Mouse (Mus musculus): ENCODE results near the gene Ten1. TPM values are rescaled to one million over a fixed set of nuclear protein-coding genes. Genes with fewer than 3 reads are reported as not detected.
A peak's percentile ranks its signal among the peaks of the same experiment; 100 is the strongest.

Ten1 gene
- polyA plus RNA-seq, 1 experiment from 2014 or later = 75.6 TPM

- peaks cover 5% of the 10 kb centered on the region; the same call in 1 of the 2 replicates for H3K36me3 ChIP-seq
- H3K27ac ChIP-seq = peak overlapping the region; percentile 80
- no peak overlapping the region for H3K4me2 ChIP-seq
- peaks cover 36% of the 10 kb centered on the region for H3K27me3 ChIP-seq
- no peak overlapping the region for H3K9ac ChIP-seq
- H3K9me3 ChIP-seq (replicated peaks) = no peaks in the 10 kb centered on the region
- peak; percentile 60; the same call in 1 of the 2 replicates for ATAC-seq (replicated peaks; ENCODE audit: low FRiP score)
- H3K4me1 ChIP-seq = peaks cover 40% of the 10 kb centered on the region
- 46% methylated on average over 7 of the region's 7 CpGs for WGBS
- no peak overlapping the region for H3K4me3 ChIP-seq (replicated peaks)
Observed at GRCm38 (mm10) chr11:116218737-116219400, 20.2 kb downstream of the Ten1 start.

GRCm38 (mm10) chr11:116219885-116220284 lies 21.2 kb downstream of the Ten1 start:
- H3K4me1 ChIP-seq = peaks cover 40% of the 10 kb centered on the region
- no peaks in the 10 kb centered on the region for H3K9me3 ChIP-seq (replicated peaks)
- peak overlapping the region; percentile 80; the same call in 1 of the 2 replicates for H3K27ac ChIP-seq
- no peak overlapping the region for H3K4me3 ChIP-seq (replicated peaks)
- peaks cover 44% of the 10 kb centered on the region for H3K27me3 ChIP-seq
- WGBS = 14% methylated on average over 4 of the region's 4 CpGs
- H3K9ac ChIP-seq = no peak overlapping the region
- ATAC-seq (replicated peaks; ENCODE audit: low FRiP score) = no peak
- H3K36me3 ChIP-seq = peaks cover 9% of the 10 kb centered on the region
- no peak overlapping the region for H3K4me2 ChIP-seq

- H3K4me2 ChIP-seq = peak overlapping the region; percentile 74
- H3K36me3 ChIP-seq = peaks cover 15% of the 10 kb centered on the region
- peak overlapping the region; percentile 41 for H3K4me3 ChIP-seq (replicated peaks)
- peaks cover 47% of the 10 kb centered on the region for H3K27me3 ChIP-seq
- peaks cover 40% of the 10 kb centered on the region for H3K4me1 ChIP-seq
- peak overlapping the region; percentile 25 for H3K9ac ChIP-seq
- H3K9me3 ChIP-seq (replicated peaks) = no peaks in the 10 kb centered on the region
- no peak for ATAC-seq (replicated peaks; ENCODE audit: low FRiP score)
- no peak overlapping the region for H3K27ac ChIP-seq
- WGBS = 9% methylated on average over 53 of the region's 53 CpGs
Observed at GRCm38 (mm10) chr11:116221931-116222739, 23.5 kb downstream of the Ten1 start.

GRCm38 (mm10) chr11:116222740-116223059 lies 24.0 kb downstream of the Ten1 start:
- Histone ChIP-seq H3K27me3 (peaks cover 47% of the 10 kb centered on the region), H3K9ac (peak overlapping the region; percentile 25)

GRCm38 (mm10) chr11:116226414-116226813 lies 27.8 kb downstream of the Ten1 start:
- Histone ChIP-seq H3K4me3 (replicated peaks) (no peak overlapping the region), H3K27me3 (peaks cover 35% of the 10 kb centered on the region), H3K27ac (no peak overlapping the region), H3K36me3 (peaks cover 10% of the 10 kb centered on the region; the same call in 1 of the 2 replicates), H3K9me3 (replicated peaks) (no peaks in the 10 kb centered on the region), H3K4me2 (no peak overlapping the region), H3K9ac (no peak overlapping the region), H3K4me1 (peaks cover 23% of the 10 kb centered on the region)
- ATAC-seq (replicated peaks; ENCODE audit: low FRiP score) = no peak
- 0% methylated on average over 2 of the region's 2 CpGs for WGBS

More at GRCm38 (mm10) chr11:116222740-116223059, 24.0 kb downstream of the Ten1 start:
- Histone ChIP-seq H3K36me3 (peaks cover 15% of the 10 kb centered on the region), H3K4me1 (peaks cover 40% of the 10 kb centered on the region), H3K4me2 (peak overlapping the region; percentile 74), H3K4me3 (replicated peaks) (peak overlapping the region; percentile 41), H3K27ac (no peak overlapping the region), H3K9me3 (replicated peaks) (no peaks in the 10 kb centered on the region)
- ATAC-seq (replicated peaks; ENCODE audit: low FRiP score) = no peak
- WGBS = 9% methylated on average over 23 of the region's 23 CpGs

GRCm38 (mm10) chr11:116228699-116229098 lies 30.0 kb downstream of the Ten1 start:
- Histone ChIP-seq H3K27ac (no peak overlapping the region), H3K9ac (no peak overlapping the region), H3K4me2 (no peak overlapping the region), H3K36me3 (peaks cover 10% of the 10 kb centered on the region; the same call in 1 of the 2 replicates), H3K4me3 (replicated peaks) (no peak overlapping the region), H3K4me1 (peaks cover 15% of the 10 kb centered on the region), H3K27me3 (peaks cover 17% of the 10 kb centered on the region), H3K9me3 (replicated peaks) (no peaks in the 10 kb centered on the region)
- 80% methylated on average over 4 of the region's 4 CpGs for WGBS
- ATAC-seq (replicated peaks; ENCODE audit: low FRiP score) = no peak

- Histone ChIP-seq H3K27me3 (peaks cover 16% of the 10 kb centered on the region), H3K4me3 (replicated peaks) (0 out of 2 replicates have a peak overlapping the region, but pooled peaks have one; percentile 14), H3K4me2 (peak overlapping the region; percentile 40), H3K36me3 (no peaks in the 10 kb centered on the region), H3K4me1 (peaks cover 17% of the 10 kb centered on the region), H3K27ac (no peak overlapping the region), H3K9me3 (replicated peaks) (no peaks in the 10 kb centered on the region), H3K9ac (no peak overlapping the region)
- ATAC-seq (replicated peaks; ENCODE audit: low FRiP score) = no peak; the same call in 1 of the 2 replicates
- 21% methylated on average over 17 of the region's 17 CpGs for WGBS
Observed at GRCm38 (mm10) chr11:116232427-116232826, 33.8 kb downstream of the Ten1 start.

GRCm38 (mm10) chr11:116234901-116235300 lies 36.2 kb downstream of the Ten1 start:
- Histone ChIP-seq H3K36me3 (no peaks in the 10 kb centered on the region), H3K4me3 (replicated peaks) (no peak overlapping the region), H3K4me1 (peaks cover 30% of the 10 kb centered on the region), H3K4me2 (no peak overlapping the region), H3K9me3 (replicated peaks) (no peaks in the 10 kb centered on the region), H3K27ac (no peak overlapping the region), H3K27me3 (peaks cover 29% of the 10 kb centered on the region), H3K9ac (no peak overlapping the region)
- ATAC-seq (replicated peaks; ENCODE audit: low FRiP score) = no peak
- 89% methylated on average over 8 of the region's 8 CpGs for WGBS

GRCm38 (mm10) chr11:116237742-116238395 lies 39.2 kb downstream of the Ten1 start, which contains the start of gene Evpl:
Gene Evpl (minus strand): TSS chr11:116238077.
- H3K4me2 ChIP-seq = peak within 1 kb of the TSS; percentile 60
- ATAC-seq (replicated peaks; ENCODE audit: low FRiP score) = peak; percentile 80
- H3K4me3 ChIP-seq (replicated peaks) = peak within 1 kb of the TSS; percentile 37
- H3K9ac ChIP-seq = peak within 1 kb of the TSS; percentile 32
- 15% methylated on average over 31 of the region's 31 CpGs for WGBS
- peaks cover 43% of the 10 kb centered on the region for H3K4me1 ChIP-seq
- peaks cover 25% of the 10 kb centered on the region for H3K27me3 ChIP-seq
- peak within 1 kb of the TSS; percentile 70 for H3K27ac ChIP-seq
- H3K9me3 ChIP-seq (replicated peaks) = no peaks in the 10 kb centered on the region
- no peaks in the 10 kb centered on the region for H3K36me3 ChIP-seq

GRCm38 (mm10) chr11:116239797-116240196 lies 41.1 kb downstream of the Ten1 start:
- H3K36me3 ChIP-seq = peaks cover 16% of the 10 kb centered on the region
- H3K9me3 ChIP-seq (replicated peaks) = no peaks in the 10 kb centered on the region
- no peak overlapping the region for H3K9ac ChIP-seq
- no peak for ATAC-seq (replicated peaks; ENCODE audit: low FRiP score)
- H3K4me3 ChIP-seq (replicated peaks) = no peak overlapping the region
- peaks cover 25% of the 10 kb centered on the region for H3K27me3 ChIP-seq
- peaks cover 43% of the 10 kb centered on the region for H3K4me1 ChIP-seq
- H3K27ac ChIP-seq = peak overlapping the region; percentile 55
- WGBS = 18% methylated on average over 7 of the region's 7 CpGs
- no peak overlapping the region for H3K4me2 ChIP-seq

- Histone ChIP-seq H3K4me2 (no peak overlapping the region), H3K9ac (no peak overlapping the region), H3K27me3 (peaks cover 20% of the 10 kb centered on the region), H3K27ac (peak overlapping the region; percentile 91), H3K4me3 (replicated peaks) (no peak overlapping the region), H3K9me3 (replicated peaks) (no peaks in the 10 kb centered on the region), H3K36me3 (peaks cover 35% of the 10 kb centered on the region), H3K4me1 (peaks cover 43% of the 10 kb centered on the region)
- WGBS = 13% methylated on average over 12 of the region's 12 CpGs
- ATAC-seq (replicated peaks; ENCODE audit: low FRiP score) = peak; percentile 66
Observed at GRCm38 (mm10) chr11:116241744-116242235, 43.1 kb downstream of the Ten1 start.
